Mouse (Mus musculus): ENCODE data around the gene Tmem135.

GRCm38 (mm10) chr7:89407006-89407940, 3.3 kb upstream of the Tmem135 start:
- TF ChIP-seq MXI1 (IDR thresholded peaks at IDR 0.05; ENCODE audit: low read depth, low read length) (no peak), CTCF (IDR thresholded peaks at IDR 0.05 in 2 of 3, conservative IDR thresholded peaks at IDR 0.05 in 1 of 3; ENCODE audit: control insufficient read depth in 1 of 3, insufficient read depth in 1 of 3, low read depth in 2 of 3, low read length in 3 of 3, poor library complexity in 1 of 3, severe bottlenecking in 1 of 3) (no peak), RAD21 (IDR thresholded peaks at IDR 0.05; ENCODE audit: low read depth, low read length) (no peak), USF1 (IDR thresholded peaks at IDR 0.05; ENCODE audit: low read depth, low read length) (no peak), ZNF384 (IDR thresholded peaks at IDR 0.05; ENCODE audit: low read depth, low read length) (no peak), GATA1 (IDR thresholded peaks at IDR 0.05; ENCODE audit: low read depth, low read length) (no peak), HCFC1 (IDR thresholded peaks at IDR 0.05; ENCODE audit: low read depth, low read length) (no peak), EP300 (IDR thresholded peaks at IDR 0.05; ENCODE audit: low read depth in 1 of 2, low read length in 2 of 2) (no peak), POLR2A (IDR thresholded peaks at IDR 0.05; ENCODE audit: control insufficient read depth in 1 of 2, insufficient read depth in 1 of 2, low read depth in 1 of 2, low read length in 2 of 2, poor library complexity in 1 of 2) (no peak), MAFK (IDR thresholded peaks at IDR 0.05; ENCODE audit: borderline replicate concordance, low read depth, low read length) (no peak), RCOR1 (IDR thresholded peaks at IDR 0.05; ENCODE audit: low read depth, low read length) (no peak), MAZ (IDR thresholded peaks at IDR 0.05; ENCODE audit: low read depth, low read length) (no peak), JUND (IDR thresholded peaks at IDR 0.05; ENCODE audit: low read depth, low read length) (no peak), KAT2A (conservative IDR thresholded peaks at IDR 0.05; ENCODE audit: low read depth, low read length) (no peak)
